Mouse (Mus musculus) 416B (cell line): Measurements from ENCODE around the gene Chd1l.

Source experiments
- DNase-seq: peaks from one replicate; pipeline ENCODE4 v3.0.0; 2011; ENCODE audit warnings: low read depth

The Chd1l gene

DNA sequence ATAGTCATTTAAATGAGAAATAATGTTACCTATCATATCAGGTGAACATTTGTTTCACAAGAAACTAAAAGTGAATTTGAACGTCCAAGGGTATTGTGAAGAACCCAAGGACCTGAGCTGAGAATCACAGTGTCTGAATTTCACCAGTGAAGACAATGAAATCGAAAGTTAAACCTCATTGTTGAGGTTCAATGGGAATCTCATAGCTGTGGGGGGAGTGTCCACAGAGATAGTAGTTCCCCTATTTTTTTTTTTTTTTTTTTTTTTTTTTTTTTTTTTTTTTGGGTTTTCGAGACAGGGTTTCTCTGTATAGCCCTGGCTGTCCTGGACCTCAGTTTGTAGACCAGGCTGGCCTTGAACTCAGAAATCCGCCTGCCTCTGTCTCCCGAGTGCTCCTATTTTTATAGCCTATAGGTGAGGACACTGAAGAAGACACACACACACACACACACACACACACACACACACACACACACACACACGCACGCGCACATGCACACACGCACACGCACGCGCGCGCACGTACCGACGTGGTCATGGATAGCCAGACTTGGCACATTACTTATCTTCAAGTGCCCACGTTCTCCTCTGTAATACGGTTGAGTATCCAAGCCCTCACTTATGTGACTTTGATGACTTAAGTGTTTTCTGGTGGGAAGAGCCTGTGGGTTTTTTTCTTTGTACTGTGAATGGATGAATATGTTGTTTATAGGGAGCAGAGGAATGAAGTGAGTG, 7.3 kb upstream of the Chd1l start:
- no peak for DNase-seq

DNA sequence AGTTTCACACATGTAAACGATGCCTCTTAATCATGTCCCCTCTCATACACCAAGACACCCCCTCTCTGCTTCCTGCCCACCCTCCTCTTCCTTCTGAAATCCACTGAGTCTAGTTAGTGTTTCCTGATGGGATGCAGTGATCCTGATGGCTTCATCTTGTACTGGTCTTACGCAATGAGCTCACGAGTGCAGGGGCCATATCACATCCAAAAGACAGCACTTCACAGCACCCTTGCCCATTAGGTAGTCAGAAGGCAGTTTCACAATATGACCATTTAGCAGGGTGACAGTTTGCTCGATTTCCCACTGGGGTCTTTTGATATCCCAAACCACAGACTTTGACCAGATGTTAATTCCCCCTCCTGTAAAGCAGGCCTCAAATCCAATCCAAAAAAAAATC, 5.9 kb upstream of the Chd1l start:
- DNase-seq, result peak; percentile 19

DNA sequence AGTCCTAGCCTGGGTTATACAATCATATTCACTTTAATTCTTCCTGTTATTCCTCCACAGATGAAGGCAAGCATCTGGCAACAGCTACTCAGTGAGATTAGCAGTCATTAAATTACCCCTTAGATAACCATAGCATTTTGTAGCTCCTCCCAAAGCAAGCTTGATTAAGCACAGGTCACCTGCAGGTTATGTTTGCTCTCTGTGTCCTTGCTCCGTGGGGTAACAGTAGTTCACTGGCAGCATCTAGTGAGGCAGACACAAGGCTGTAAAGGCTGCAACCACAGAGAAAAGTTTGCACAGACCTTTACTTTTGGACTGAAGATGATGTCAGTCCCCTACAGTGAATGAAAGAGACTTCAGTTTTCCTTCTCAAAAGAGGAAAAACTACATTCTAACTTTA, 5.2 kb upstream of the Chd1l start:
- DNase-seq, result no peak

DNA sequence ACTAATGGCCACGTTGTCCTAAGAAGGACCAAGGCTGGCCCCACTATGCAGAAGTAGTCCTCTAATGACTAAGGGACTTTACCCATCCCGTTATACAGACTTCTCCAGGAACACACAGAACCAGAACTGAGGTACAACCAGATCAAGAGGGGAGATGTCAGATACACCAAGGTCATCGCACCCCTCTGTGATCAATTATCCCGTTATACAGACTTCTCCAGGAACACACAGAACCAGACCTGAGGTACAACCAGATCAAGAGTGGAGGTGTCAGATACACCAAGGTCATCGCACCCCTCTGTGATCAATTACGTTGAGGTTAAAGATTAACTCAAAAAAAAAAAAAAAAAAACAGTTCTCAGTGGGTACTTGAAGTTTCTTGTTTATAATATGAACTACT, 1.0 kb upstream of the Chd1l start:
- DNase-seq, result no peak

DNA sequence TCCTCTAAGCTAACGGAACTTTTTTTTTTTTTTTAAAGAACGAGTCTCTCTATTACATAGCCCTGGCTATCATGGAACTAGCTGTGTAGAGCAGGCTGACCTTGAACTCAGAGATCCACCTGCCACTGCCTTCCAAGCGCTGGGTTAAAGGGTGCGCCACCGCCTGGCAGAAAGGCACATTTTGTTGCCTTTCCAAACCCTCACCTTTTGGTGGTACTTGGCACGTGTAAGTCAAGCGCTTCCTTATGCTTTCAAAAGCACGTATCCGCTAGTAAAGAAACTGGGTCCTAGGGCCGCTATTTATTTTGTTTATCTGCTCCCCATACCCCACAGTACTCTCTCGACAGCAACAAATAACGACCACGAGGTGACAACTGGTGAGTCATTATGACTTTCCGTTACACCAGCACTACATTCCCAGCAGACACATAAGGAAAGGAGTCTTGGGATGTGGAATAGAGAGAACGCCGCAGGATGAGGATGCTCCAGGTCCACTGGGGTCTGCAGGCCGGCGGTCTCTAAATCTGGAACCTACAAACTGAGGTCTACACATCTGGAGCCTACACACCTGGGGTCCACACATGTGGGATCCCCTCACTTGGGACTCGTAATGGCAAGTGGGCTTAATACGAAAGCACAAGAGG, 680 bp downstream of the Chd1l start:
- DNase-seq, result peak; percentile 82

DNA sequence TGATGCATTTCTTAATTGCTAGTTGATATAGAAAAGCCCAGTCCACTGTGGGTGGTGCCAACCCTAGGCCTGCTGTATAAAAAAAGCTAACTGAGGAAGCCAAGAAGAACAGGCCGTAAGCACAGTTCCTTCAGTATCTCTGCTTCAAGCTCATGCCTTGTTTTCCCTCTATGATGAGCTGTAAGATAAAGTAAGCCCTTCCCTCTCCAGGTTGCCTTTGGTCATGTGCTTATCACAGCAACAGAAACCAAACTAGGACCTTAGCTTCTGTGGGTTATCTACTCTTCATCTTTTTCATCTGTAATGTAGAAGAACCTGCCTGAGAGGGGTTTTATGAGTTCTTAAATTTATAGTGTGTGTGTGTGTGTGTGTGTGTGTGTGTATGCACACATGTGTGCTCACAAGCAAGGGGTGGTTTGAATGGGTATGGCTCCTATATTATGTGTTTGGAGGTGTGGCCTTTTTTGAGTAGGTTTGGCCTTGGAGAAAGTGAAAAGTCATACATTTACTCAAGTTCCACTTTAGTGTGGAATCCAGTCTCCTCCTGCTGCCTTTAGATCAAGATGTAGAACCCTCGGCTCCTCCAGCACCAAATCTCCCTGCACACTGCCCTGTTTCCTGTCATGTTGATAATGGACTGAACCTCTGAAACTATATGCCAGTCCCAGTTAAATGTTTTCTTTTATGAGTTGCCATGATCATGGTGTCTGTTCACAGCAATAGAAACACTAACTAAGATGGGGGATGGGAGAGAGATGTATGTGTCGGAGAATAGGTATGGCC, 9.8 kb downstream of the Chd1l start:
- DNase-seq, result no peak

DNA sequence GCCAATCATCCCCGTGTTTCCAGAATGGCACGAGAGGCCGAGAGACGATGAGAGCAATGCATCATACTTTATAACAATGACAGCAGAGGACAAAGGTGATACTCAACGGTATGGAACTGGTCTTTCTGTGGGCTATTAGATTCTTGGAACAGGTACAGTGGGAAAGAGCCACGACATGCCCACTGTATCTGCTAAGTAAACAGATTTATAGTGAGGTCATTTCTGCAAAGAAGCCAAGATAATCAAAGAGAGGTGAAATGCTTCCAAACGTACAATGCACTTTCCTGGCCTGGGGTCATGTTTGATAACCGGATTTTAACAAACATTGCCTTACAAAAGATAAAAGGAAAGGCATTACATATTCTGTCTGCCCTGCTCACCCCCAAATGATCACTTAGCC, 13.2 kb downstream of the Chd1l start:
- DNase-seq, result no peak

DNA sequence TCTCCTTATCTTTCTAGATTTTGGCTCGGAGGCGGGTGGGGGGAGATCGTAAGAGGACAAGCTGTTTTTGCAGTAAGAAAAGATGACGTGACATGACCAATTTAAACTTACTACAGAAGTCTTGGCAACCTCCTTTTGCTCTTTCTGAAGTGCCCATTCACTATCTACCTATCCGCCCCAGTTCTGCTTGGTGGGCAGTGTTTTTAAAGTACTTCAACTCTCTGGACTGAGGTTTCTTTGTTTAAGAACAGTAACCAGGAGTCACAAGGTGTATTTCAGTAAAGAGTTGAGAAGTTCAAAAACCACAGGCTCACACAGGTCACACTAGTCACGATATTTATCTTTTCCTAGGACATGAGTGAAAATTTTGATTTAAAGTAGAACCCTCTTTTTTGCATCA, 14.9 kb downstream of the Chd1l start:
- no peak for DNase-seq

DNA sequence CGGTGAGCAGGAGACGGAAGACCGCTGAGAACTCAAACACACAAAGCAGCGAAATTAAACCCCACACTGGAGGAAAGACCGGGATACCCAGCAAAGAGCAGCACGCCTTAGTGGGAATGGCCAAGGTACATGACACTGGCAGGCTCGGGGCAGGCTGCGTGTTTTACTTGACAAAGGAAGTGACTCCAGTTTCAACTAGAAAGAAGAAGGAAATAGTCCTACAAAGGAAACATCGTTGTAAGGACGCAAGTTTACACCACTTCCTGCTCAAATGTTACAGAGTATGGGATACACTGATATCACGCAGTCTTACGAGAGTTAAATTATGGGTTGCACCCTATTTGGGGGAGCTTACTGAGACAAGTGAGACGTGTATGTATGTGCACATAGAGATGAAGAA, 15.9 kb downstream of the Chd1l start:
- peak; percentile 26 for DNase-seq

DNA sequence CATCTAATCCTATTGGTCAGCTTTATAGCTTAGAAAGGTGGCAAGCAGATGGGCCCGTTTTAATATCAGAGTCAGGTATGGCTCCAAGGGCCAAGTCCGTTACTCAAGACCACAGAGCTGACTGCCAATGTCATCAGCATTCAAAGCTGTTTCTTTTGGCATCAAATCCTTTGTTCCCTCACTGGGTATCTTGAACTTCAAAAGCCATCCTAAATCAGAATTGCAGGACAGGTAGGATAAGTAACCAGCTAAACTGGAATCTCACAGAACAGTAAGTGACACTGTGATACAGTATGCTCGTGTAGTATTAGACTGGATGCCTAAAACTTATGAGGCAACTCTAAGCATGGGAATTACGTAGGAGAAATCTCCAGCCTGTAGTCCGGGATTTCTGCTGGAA, 16.9 kb downstream of the Chd1l start:
- DNase-seq, result no peak

DNA sequence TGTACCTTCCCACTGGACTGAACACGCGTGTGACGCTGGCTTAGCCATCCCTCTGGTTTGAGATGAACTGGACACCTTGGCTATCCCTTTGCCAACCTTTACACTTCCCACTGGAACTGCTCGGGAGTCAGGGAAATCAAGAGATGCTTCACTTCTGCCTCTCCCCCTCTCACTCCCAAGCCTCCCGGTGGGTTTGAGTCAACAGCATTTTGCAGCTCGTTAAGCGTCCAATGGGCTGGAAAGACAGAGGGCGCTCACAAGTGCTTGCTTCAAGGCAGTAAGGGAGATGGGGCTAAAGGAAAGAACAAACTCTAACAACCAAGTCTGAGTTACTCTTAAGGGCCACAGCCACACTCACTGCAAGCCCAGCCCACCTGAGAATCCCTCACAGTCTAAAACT, 19.3 kb downstream of the Chd1l start:
- DNase-seq, result no peak

DNA sequence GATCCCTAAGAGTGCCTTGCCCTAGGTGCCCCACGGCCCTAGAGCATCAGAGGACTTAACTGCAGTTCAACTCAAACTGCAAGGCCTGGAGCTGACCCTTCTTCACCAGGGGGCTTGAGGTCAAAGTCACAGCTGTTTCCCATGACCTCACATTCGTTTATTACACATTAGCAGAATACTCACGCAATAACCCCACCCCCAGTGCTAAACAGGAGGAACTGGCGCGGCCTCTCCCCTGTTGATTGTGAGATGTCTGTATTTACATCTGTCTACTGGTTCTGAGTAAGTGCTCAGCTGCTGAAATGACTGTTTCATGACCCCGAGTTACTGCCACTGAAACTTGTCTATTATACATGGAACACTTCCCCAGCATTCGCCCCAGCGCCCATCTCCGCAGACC, 22.3 kb downstream of the Chd1l start:
- DNase-seq, result no peak

DNA sequence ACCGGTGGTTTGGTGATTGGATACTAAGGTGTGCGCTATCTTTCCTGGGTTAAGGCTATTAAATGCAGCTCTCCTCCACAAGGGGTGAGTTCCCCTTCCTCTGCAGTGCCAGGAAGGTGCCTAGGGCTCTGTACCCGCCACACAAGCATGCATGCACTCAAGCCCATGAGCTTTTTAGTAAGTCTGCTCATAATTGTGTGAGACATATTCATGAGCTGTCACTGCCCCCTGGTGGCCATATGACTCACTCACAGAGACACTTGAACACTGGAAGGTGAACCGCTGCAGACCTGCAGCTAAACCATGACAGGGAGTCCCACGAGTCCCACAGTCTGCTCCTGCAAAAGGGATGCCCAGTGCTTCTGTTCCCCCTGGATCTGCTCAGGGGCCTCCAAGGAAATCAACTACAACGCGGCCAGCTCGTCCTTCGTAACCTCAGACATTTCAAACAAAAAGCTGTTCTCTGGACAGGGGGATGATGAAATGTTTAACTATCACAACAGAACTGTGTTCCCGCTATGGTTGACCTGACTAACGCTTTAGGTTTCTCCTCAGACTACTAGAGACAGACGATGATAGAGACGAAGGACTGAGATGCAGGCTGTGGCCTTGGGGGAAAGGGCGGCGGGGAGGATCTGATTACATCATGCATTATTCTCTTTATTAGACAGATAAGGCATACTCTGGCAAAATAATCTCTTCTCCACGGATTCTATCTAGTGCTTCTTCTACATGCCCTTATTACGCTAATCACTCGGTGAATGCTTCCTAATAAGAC, 24.4 kb downstream of the Chd1l start:
- peak; percentile 79 for DNase-seq

DNA sequence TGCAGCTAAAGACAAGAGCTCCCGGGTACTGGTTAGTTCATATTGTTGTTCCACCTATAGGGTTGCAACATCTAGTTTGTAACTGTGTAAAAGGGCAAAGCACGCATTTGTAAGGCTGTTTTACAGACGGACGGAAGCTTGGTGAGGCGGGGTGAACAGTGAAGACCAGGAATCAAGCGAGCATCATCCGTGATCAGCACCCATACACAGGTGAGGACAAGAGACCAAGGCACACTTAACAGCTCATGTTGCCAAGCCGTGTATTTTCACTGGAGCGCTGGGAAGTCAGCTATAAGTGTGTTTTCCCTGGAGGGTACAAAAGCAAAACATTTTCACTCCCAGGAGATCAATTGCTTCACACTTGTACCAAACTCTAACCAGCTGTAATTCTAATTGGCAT, 36.2 kb downstream of the Chd1l start:
- DNase-seq, result no peak

DNA sequence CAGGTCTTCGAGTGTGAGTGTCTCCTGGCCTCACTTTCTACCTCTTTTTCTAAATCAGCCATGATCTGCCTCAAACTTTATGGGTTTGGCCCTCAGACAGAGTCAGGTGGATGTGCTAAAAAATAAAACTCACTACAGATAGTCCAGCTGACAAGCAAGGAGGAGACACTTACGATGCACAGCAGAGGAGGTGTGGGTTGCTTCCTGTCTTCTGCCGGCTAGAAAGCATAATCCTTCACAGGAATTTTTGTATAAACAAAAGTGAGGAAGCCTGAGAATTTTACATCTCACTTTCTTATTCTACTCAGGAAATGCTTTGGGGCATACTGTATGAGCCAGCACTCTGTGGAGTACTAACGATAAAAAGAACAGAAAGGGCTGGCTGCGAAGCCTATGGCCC, 45.4 kb downstream of the Chd1l start:
- no peak for DNase-seq

DNA sequence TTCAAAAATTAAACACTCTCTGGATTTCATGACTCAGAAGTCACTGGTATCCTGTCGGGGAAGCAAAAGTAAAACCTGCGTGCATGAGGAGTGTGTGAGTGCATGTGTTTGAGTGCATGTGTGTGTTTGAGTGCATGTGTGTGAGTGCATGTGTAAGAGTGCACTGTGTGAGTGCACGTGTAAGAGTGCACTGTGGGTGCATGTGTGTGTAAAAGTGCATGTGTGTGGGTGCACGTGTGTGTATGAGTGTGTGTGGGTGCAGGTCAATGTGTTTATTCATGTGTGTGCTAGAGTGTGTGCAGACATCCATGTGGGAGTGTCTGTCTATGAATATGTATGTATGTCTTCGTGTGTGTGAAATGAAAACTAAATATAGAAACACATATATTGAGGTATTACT, 51.4 kb downstream of the Chd1l start:
- no peak for DNase-seq

DNA sequence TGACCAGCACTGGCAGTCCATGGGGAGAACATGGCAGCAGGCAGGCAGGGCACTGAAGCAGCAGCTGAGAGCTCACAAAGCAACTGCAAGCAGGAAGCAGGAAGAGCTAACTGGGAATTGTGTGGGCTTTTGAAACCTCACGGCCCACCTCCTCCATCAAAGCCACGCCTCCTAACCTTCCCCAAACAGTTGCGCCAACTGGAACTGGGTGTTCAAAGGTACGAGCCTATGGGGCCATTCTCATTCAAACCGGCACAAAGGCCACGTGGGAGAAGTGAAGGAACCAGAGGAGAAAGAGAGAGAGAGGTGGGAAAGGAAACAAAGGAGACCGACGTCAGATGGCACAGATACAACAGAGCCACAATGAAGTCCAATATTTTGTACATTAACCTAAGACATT, 63.8 kb downstream of the Chd1l start:
- DNase-seq, result no peak

DNA sequence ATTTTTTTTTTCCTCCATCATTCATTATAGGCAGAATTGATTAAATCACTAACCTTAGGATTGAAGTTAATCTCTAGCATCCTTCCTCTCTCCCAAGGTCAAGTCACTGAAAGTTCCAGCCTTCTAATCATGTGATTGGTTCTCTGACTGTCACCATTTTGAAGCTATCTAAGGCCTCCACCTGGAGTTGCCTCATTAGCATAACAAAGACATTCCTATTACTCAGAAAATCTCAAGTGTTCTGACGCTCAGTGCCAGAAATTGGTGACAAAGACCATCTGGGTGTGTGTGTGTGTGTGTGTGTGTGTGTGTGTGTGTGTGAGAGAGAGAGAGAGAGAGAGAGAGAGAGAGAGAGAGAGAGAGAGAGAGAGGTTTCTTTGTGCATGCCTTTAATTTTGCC, 69.8 kb downstream of the Chd1l start:
- DNase-seq, result no peak

DNA sequence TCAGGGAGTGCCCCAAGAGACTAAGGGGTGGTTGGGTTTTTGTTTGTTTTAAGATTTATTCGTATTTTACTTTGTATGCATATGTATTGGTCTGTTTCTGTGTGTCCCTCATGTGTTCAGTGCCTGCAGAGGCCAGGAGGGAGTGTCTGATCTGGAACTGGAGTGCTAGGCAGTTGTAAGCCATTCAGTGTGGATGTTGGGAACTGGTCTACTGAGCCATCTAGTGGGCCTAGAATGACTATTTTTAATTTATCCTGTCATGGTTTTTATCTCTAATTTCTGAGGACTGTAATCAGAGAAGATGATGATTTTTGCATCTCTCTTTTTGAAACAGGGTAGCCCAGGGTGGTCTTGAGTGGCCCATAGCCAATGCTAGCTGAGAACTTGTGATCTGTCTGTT, 71.4 kb downstream of the Chd1l start:
- no peak for DNase-seq

DNA sequence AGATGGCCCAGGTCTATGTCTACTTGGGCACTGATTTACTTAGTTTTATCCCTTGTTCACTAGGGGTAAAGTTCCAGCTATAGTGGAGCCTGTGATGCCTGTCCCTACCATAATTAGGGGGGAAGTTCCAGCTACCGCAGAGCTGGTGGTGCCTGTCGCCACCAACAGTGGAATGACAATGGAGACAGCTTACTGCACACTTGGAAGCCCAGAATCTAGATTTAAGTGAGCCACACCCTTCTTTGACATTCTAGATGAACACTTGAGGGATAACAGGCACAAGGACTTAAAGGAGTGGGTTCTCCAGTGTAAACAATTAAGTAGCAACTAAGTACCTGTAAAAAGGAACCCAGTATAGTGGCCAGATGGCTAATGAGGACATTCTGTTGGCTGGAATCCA, 73.0 kb downstream of the Chd1l start:
- DNase-seq, result no peak

DNA sequence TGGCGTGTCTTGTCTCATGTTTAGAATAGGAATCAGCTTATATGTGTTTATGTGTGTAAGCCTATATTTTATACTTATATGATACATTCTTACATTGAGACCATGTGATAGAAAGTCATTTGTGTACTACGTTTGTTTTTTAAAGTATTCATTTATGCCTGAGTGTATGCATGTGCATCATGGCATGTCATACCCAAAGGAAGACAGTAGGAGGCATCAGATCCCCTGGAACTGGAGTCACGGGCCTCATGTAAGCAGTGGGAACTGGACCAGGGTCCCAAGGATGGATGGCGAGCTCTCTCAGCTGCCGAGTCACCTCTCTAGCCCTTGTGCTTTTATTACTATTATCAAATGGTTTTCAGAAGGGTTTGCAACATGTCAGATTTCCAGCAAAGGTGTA, 74.3 kb downstream of the Chd1l start:
- no peak for DNase-seq

DNA sequence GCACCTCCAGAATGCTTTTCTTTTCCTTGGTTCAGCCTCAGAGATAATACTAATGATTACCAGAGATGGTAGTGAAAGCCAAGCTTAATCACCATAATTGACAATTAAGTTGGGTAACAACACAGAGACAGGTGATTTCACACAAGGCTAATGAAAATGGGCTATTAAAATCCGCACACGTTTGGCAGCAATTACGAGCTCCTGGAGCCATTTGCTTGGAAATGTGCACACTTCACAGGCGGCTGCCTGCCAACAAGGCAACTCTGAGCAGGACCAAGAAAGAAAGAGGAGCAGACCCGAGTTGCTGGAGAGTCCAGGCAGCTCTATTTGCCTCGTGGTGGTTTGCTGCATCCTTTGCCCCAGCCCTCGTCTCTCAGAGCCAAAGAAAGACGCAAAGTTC, 84.5 kb downstream of the Chd1l start:
- DNase-seq, result no peak

DNA sequence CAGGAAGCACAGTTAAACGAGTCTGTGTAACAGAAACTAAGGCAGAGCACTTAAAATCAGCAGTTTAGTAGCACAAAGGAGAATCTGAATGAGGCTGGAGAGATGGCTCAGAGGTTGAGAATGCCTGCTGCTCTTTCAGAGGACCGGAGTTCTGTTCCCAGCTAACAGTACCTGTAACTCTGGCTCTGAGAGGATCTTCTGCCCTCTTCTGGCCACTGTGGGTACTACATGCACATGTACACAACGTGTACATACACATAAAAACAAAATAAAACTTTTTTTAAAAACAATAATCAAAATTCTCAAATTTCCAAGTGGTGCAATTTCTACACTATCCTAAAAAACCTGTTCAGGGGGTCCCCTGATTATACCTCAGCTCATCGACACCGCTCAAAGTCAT, 85.2 kb downstream of the Chd1l start:
- peak; percentile 32 for DNase-seq
